Mouse (Mus musculus) kidney, adult 10 weeks (tissue): ENCODE measurements around the gene Bmp8a. TPM values are rescaled to one million over a fixed set of nuclear protein-coding genes. Genes with fewer than 3 reads are reported as not detected.

ENCODE experiments used
- polyA plus RNA-seq: library from polyadenylated mRNA; stranded (reverse); fragments of 350-450 nt; fragmentation: Illumina TruSeq; extraction: RNeasy Lipid Tissue Mini Kit (QIAGEN cat#74804); gene quantifications from one replicate; pipeline ENCODE4 v1.2.3, GENCODE M21; 2014; ENCODE audit warnings: low read depth, low replicate concordance

Gene Bmp8a
- polyA plus RNA-seq, result 0.24 TPM

DNA sequence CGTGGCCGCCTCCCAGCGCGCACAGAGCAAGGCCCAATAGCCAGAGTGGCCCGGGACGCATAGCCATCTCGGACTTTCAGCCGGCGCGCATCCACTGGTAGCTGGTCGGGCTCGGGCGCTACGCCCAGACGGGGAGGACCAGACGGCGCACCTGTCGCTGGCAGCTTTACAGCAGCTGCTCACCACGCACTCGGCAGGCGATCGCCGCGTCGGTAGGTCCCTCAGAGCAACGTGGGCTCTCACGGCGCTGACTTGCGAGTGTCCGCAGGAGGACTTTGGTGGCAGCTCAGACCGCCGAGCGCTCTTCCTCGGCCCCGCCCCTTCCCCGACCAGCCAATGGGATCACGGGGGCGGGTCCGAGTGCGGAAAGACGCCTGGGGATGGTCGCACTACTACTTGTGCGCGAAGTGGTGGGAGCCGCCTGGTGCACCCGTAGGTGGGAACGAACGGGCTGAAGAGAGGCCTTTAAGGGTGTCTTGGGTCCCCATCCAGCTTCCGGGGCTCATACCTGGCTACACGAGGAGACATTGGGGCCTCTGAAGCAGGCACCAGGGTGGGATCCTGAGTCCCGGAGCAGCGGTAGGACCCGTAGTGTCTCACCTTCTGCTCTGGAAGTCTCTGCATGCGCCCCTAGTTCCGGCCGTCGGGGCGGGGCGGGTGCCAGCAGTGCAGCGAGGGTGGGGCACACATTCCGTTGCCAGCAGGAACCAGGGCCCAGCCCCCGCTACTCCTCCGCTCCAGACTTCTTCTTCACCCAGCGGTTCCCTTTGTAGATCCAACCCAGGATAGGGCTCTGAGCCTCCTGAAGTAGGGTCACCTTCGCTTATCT, at the start of gene Bmp8a:
TSS of gene Bmp8a (minus strand) at position 611 of the 829 bp plus-strand sequence.

DNA sequence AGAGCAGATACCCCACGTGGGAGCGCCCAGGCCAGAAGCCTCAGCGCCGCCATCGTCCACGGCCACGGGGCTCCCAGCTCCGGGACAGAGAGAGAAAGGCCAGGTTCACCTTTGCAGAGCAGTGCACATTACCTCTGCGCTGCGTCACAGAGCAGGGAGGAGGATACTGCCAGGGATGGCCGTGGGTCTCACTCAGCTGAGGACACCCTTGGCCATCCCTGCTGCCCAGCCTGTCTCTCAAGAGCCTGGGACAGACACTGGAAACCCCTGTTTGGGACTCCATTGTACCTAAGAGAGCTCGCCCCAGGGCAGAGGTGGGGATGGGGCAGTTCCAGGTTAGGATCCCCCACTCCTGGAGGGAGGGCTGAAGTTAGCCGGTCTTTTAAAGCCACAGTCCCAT, 19.5 kb downstream of the Bmp8a start, which contains the start of gene Oxct2a:
TSS of gene Oxct2a (minus strand) at position 101 of the 400 bp plus-strand sequence.

Other genes with a start within 250 kb of the Bmp8a start
- not detected for gene Bmp8b, start 238.1 kb downstream of the Bmp8a start, polyA plus RNA-seq
- not detected for gene Oxct2b, start 227.0 kb downstream of the Bmp8a start, polyA plus RNA-seq
- gene Ppie, start 203.3 kb downstream of the Bmp8a start, polyA plus RNA-seq, result 9.7 TPM
- 0.61 TPM for gene Hpcal4, start 160.0 kb downstream of the Bmp8a start, polyA plus RNA-seq
- gene Nt5c1a, start 141.7 kb downstream of the Bmp8a start, polyA plus RNA-seq, result not detected
- gene Heyl, start 109.7 kb downstream of the Bmp8a start, polyA plus RNA-seq, result 1.3 TPM
- gene Pabpc4, start 80.9 kb downstream of the Bmp8a start, polyA plus RNA-seq, result 23.6 TPM
- not detected for gene Oxct2a, start 19.6 kb downstream of the Bmp8a start, polyA plus RNA-seq